Mouse (Mus musculus) MN1 (cell line): ENCODE results near the gene Rag1.
A peak's percentile ranks its signal among the peaks of the same experiment; 100 is the strongest.

ENCODE experiments used
- DNase-seq: peaks from one replicate; pipeline ENCODE4 v3.0.0-alpha.2; 2016; ENCODE audit warnings: low spot score

Gene Rag1

DNA sequence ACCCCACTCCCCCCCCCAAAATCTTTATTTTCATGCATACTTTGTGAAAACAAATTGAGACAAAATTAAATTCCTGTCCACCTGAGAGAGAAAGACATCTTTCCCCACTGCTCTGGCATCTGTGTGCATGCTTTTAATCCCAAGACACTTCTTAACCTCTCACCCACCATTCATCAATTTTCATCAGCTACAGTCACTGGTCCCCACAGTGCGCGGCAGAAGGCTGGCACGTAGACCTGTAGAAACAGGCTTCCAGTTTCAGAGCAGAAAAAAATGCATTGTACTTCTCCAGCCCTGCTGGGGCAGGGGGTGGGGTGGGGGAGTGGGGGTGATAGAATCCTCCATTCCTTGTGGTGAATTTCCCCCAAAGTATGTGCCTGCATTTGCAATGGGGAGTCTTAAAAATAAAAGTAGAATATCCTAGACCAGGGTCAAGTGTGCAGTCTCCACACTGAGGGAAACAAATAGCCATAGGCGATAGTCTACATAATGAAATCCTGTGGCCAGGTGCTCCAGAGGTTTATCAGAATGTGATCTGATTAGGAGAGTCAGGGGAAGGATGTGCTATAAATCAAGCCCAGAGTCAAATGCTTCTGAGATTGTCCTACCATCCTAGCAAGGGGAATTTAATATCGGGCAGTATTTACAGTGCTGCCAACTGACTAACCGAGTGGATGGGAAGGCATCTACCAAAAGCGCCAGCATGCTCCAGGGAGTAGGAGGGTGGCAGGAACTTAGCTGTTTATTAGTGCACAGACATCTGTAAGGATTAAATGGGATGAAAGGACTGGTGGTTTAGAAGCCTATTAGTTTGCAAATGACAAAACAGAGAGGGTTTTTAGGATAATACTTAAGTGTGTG lies 10.1 kb downstream of the Rag1 start:
- no peak for DNase-seq

DNA sequence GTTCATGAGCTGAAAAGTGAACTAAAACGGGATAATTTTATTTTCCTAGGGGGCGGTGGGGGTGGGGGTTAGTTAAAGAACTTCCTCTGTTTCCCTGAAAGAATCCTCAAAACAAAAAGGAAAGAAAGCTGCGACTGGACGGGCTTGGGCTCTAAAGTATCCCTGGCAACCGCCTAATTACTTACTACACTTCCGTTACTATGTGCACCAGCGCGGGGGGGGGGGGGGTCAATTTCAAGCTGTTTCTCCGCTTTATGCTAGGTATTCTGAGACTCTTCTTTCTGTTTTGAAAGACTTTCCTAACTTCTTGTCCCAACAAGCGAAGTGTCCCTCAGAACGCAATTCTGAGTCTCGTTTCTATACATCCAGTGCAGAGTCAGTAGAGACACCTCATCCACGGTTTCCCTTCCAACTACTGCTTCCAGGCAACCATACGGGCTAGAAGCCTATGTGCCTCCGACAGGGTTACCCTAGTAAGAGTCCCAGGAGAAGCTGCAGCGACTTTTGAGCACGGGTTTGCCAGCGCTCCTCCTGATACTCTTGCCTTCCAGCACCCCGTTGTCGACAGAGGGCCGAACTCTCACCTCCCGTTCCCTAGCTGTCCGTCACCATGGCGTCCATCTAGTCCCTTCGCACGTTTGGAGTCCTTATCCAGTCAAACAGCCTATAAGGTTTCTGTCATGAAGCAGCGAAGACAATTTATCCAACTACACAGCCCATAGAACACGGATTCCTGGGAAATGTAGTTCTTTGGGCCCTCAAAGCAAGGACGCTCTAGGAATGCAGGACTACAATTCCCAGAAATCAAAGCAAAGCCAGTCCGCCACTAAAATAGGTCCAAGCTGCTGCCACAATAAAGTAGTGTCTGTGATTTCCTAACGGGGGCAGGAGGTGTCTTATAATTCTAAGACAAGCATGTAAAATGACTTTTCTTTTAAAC lies 20.7 kb downstream of the Rag1 start:
- peak; percentile 96 for DNase-seq

DNA sequence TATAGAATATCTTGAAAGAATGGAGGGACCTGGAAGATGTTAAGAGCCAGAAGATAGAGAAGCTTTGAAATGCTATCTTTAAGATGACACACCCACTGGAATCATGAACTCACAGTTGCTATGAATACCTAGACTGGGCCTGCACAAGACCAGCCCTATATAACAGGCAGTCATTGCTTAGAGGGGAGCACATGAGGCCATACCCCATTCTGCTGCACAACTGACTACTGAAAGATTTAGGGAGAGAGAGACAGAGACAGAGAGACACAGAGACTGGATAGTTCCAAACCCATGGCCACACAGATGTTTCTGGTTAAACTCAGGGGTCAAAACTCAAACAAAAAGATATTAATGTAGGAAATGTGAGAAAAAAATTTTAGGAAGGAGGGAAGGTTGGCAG lies 22.1 kb downstream of the Rag1 start:
- no peak for DNase-seq

DNA sequence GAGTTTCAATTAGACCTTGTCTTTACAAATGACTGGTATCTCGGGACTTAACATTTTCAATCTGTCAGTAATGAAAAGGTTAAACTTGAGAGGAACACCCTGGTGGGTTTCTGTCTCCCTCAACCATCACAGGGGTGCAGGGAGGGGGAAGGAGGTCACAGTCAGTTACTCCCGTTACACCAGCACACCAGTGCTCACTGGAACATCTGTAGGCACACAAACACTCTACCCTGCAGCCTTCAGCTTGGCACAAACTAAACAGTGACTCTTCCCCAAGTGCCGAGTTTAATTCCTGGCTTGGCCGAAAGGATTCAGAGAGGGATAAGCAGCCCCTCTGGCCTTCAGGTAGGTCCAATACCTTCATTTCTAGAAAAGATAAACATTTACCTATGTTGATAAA lies 24.8 kb downstream of the Rag1 start, which contains the start of gene Rag2:
Gene Rag2, plus strand, starts transcription at position 193 of the 400 bp plus-strand sequence.
- DNase-seq = no peak

DNA sequence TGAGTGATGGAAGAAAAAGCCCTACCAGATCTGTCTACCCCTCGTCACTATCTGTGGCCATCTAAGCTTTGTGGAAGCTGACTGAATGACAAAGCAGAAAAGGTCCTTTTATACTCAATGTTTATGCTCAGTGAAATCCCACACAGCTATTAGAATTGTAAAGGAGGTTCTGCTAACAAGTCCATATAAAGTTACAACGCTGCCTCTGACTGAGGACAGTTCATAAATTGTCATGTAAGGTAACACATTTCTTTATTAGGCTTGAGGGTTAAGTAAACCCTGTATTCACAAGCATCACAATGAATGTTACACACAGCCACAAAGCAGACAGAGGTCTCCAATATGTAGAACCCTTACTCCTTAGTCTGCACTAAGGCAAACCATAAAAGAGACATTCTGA lies 25.3 kb downstream of the Rag1 start:
- no peak for DNase-seq

DNA sequence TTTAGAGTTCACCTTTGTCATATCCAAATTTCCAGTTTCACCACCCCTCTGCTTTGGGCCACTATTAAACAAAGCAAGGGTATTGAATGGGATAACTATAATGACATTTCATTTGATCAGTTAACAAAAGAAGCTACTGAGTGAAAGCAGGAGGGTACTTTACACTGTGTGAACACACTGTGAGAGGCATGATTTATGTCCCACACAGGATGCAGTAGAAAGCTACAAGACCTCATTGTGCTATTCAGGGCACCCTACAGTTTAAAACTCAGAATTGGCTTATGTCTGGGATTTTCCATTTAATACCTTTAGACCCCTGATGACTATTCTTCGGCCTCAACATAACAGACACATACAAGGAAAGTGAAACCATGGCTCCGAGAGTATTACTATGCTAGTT lies 26.3 kb downstream of the Rag1 start:
- no peak for DNase-seq

DNA sequence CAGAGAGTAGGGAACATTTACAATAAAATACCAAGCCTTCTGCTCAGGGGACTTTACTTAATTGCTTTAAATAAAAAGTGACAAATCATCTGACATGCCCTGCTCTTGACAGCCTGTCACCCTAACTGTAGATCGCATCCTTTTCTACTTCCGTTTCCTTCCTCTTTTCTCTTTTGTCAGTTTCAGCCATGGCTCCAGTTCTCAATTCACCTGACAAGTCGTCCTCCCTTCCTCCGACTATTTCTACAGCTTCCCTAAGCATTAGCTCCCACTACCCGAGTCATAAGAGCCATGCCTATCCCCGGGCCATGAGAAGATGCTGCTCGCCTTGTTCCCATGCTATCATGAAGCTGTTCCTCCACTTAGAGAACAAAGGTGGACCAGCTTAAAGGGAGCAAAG lies 27.7 kb downstream of the Rag1 start:
- DNase-seq = no peak

DNA sequence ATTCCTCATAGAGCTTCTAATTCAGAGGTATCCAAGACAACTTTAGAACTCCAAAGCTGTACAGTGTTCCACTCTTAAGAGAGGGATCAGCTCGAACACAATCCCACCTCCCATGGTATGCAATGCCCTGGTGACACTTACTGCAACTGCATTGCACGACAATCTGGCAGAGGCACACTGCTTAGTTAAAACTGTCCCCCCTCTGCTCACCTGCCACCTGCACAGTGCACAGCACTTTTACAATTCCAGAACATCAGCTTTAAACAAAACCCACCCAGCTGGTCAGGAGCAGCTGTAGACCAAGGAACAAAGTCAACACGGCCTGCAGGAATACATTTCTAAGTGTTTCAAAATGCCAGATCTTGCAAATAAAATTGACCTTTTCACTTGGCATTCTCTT lies 28.4 kb downstream of the Rag1 start:
- DNase-seq = no peak

DNA sequence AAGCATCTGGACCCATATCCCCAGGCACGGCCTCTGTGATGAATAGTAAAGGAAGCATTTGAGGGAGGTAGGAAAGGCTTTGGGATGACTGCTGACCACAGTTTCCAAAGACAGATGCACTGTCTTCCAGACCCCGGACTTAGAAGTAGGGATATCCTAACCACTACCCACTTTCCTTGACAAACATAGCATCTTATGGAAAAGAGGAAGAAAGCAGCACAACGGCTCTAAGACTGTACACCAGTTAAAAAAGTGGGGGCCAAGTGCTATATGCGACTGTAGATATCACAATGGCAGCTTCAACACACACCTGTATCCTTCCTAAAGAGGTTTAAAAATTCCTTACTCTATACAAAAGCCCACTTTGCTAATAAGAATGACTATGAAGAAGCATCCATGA lies 30.9 kb downstream of the Rag1 start:
- DNase-seq = no peak

DNA sequence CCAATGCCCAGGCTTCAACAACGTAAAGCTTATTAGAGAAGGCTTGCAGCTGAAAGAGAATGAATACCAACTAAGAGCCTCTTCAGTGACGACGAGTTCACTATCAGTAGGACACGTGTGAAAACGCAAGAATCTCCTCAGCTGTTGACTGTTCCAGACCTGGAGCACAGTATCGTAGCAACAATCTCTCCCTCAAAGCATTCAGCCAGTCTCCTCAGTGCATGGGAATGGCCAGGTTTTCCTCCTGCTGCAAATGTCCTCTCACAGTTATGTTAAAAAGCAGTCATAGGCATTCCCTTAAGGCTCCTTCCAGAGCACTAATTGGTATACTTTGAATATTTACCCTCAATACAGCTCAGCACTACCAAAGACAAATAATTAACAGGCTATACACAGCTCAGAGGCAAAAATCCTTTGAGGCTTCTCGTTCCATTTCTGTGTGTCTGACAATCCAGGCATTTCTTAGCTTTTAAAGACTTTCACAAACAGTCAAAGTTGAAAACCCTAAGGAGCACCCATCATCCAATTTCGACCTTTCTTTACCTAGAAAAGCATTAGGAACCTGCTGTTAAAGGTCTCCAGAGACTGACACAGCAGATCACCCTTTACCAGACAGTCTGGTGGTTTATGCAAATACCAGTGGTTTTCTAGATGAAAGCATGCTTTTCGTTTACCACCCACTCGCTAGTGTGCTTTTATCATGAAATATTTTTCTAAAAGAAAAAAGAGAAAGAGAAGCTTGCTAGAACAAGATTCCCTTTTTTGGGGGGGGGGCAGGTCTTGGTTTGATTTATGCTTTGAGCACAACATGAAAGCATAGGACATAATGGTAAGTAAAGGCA lies 33.6 kb downstream of the Rag1 start:
- no peak for DNase-seq

DNA sequence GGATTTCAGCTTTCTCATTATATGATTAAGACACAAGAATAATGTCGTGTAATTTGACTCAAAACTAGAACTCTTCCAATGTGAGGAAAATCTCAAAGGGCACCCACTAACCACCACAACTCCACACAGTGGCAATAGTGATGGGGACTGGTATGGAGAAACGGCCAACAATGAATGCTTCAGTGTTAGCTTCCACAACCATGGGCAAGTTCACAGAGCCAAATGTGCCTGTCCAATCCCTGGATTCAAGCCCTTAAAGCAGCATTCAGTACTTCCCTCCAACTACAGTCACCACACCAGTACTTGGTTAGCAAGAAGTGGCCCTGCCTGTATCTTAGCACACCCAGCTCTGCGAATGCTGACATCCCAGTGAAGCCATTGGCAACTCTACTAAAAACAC lies 38.4 kb downstream of the Rag1 start:
- no peak for DNase-seq

DNA sequence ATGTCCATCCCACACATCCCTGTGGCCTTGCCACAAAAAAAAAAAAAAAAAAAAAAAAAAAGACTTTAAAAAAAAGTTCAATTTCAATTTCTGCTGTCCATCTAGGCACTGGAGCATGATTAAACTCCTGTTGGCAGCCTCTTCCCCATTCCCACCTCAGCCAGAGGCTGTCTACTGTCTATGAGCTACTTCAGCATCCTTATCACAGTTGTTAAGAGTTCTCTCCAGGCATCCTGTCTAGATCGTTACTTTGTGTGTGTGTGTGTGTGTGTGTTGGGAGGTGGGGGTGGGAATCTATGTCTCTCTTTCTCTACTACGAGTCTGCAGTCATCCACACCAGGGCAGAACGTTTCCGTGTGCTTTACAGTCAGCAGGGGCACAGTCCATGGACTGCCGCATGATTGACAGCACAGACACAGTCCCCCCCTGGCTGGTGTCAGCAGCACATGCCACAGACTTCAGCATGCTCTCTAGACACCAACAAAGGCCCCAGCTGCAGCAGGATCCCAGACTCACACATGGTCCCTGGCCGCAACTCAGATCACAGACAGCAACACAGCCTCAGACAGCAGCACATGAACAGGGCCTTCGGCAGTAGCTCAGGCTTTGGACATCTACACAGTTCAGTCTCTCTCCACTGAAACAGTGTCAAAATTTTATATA lies 40.9 kb downstream of the Rag1 start:
- no peak for DNase-seq

DNA sequence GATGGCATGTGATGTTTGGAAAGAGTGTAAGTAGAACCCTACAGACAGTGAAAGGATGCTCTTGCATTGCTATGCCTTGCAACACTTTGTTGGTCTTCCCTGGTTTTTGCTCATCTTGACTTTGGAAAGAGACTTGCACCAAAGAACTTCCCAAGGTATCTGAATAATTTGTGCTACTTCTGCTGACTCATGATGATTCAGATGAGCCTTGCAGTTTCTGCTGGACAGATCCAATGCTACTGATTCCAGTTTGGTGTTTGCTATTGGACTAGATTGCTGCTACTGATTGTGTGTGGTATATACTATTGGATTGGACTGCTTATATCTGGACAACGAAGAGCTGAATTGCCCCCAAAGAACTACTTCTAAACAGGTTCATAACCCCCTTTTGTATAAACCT lies 46.2 kb downstream of the Rag1 start:
- no peak for DNase-seq

DNA sequence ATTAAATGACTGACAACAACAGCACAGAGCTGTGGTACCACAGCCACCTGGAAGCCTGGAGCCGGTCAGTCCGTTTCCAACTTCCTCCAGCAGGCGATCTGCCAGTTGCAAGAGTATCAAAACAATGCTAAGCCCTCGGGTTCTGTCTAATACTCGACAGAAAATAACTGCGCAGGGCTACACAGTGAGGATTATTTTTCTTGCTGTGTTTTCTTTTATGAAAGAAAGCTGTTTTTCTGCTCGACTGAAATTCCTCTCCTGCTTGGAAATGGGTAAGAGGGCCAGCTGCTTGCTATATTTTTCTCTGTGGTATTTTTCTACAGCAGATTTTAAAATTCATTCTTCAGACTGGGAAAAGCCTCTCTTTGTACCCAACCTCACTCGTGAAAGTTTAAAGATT lies 48.6 kb downstream of the Rag1 start:
- DNase-seq = no peak

DNA sequence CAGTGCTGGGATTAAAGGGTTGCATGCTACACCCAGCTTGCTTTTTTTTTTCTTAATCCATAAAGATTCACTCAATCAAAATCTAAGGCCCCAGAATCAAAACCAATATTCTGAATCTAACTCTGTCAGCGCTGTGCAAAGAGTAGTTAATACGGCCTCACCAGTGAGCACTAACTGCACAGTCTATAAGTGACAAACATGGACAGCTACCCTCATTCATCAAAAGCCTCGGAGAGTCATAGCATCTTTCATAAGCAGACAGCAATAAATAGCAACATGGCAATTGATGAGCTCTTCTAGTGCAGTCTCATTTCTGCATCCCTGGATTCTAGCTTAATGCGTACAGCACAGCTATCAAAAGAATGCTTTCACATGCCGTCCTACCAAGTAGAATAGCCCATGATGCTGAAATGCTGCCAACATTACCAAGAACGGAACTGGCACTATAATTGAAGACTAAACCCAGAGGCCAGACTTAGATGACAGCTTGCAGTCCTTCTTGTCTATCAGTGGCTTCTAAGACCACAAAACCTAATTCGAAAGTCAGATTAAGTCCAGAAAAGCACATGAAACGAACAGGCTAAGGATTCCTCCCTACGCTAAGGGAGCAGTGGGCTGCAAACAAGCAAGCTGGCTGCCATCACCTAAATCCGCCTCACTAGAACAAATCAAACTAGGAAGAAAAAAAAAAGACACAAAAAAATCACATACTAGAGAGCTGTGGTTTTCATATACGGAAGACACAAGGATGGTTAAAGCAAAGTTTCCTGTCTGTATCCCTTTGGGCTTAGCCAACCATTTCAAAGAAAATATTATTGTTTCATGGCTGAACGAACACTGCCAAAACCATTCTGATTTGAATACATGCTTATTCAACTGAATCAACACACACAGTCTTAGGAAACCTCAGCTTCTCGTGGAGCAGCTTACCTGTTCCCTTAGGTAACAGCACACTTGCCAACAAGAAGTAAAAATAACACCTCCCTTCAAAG lies 50.8 kb downstream of the Rag1 start:
- no peak for DNase-seq

DNA sequence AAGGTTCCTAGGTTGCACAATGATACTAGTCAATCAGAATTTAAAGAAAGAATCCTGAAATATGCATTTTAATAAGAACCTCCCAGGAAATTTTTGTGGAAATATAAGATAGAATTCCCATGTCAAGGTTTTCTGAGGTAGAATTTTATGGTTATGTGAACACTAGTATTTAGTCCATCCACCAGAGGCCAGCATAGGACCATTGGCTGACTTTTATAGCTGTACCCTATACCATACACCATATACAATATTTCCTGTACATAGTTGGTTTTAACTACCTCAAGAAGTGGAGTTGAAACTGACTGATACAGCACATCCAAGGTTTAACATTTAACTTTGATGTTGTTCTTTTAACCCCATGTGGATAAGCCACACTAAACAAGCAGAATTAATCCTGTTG lies 52.1 kb downstream of the Rag1 start:
- DNase-seq = no peak

DNA sequence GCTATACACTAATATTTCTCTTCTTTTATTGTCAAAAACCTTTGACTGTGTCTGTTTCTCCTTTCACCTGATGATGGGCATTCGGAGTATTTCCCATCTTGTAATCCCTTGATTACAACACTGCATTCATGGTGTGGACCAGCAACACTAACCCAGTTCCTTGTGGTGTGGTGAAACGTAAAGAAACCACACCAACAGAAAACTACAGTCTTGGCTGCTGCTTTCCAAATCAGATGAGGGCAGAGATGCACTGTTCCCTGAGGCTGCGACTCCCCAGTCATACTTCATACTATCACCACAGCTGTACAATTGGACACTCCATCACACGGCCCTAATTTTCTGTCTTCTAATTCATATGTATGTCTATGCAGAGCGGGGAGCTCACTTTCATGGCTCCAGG lies 54.6 kb downstream of the Rag1 start:
- DNase-seq = no peak

DNA sequence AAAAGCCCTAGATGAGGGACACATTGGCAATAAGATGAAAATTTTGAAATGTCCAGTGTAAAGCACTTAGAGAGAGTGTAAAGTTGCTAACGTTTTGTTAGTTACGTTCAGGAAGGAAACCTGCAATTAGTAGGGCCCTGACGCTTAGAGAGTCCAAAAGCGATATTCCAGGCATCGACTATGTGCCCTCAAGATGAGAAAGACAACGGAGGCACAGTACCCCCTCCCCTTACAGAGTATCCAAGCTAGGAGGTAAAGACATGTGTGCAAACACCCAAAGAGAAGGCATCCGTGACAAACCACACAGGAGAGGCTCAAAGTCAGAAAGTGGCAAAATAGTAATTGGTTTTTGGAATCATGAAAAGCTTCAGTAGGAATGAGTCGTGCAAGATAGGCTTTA lies 56.4 kb downstream of the Rag1 start:
- DNase-seq = no peak

DNA sequence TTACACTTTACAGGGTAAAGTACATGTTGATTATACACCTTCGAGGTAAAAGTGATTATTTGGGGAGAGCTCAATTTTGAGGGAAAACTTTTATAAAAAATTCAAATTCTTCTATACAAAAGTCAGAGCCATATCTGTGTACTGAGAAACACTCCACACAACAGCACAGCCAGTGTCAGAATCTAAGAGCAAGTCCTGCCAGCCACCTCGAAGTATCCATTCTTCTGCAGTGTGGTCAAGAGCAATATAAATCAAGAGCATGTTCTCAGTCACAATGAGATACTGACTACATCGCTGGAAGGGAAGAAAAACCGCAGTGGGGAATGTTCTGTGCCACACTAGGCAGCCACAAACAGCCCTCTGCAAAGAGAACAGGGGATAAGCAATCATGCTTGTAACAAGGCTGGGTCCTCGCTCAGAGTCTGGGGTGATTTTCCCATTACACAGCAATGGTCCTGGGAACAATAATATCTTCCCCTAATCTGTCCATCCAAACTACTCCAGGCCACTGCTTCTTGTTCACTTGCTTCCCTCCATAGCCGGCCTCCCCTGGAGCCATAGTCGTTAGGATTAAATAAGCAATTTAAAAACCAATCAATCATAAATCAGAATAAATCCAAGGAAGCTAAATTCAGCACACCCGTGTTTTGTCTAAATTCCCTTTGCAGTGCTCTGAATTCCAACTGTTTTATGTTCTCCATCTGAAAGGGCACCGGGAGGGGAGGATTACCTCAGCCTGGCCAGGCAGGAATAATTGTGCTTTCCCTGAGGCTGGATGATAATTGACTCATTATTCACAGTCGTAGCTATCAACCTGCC lies 57.1 kb downstream of the Rag1 start:
- no peak for DNase-seq

DNA sequence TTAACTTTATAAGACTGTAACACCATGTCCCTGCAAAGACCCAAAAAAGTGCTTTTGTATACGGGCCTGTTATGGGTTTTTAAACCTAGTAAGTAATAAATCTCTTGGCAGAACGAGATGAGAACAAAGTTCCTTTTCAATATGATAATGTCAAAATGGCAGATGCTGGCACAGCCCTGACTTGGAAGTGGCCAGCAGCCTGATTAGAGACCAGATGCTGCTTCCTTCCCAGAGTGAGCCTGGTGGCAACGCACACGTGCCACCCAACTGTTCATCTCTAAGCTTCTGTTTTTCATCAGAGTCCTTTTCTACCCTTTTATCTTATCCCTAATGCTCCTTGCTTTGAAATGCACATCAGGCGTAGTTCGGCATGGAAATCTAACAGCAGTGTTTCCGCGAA lies 57.9 kb downstream of the Rag1 start:
- DNase-seq = peak; percentile 16
